Mouse (Mus musculus): ENCODE results near the gene Prtg. TPM values are rescaled to one million over a fixed set of nuclear protein-coding genes. Genes with fewer than 3 reads are reported as not detected.

The Prtg gene
- polyA plus RNA-seq, 1 experiment, result not detected

DNA sequence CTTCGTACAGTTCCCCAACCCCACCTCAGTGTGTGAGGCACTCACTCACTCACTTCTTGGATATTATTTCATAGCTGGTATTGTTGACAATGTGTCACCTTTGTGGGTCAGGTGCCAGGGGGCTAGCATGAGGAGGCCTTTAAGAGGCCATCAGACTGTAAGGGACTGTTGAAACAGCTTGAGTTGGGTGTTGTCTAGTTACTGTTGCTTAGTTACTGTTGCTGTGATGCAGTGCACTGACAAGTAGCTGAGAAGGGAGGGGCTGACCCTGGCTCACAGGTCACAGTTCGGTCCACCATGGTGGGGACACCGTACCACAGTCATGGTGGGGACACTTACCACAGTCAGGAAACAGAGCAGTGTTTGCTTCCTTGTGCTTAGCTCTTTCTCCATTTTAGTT lies 116.4 kb downstream of the Prtg start:
- TF ChIP-seq POLR2A (IDR thresholded peaks at IDR 0.05; ENCODE audit: borderline replicate concordance, low read depth, low read length), result no peak
- no peak for TF ChIP-seq CTCF (IDR thresholded peaks at IDR 0.05; ENCODE audit: low read depth, low read length)
- Histone ChIP-seq H3K4me1 (ENCODE audit: control insufficient read depth, insufficient read depth, low read length) (no peaks in the 10 kb centered on the region), H3K4me3 (ENCODE audit: insufficient read depth, low read length) (no peak overlapping the region), H3K27ac (ENCODE audit: insufficient read depth, low read depth, low read length) (no peak overlapping the region)

GRCm38 (mm10) chr9:72925021-72925934 lies 118.6 kb downstream of the Prtg start, which contains the start of gene Pygo1:
Gene Pygo1 (plus strand): TSS chr9:72925645.
- no peak for TF ChIP-seq CTCF (IDR thresholded peaks at IDR 0.05; ENCODE audit: low read depth, low read length)
- TF ChIP-seq POLR2A (IDR thresholded peaks at IDR 0.05; ENCODE audit: borderline replicate concordance, low read depth, low read length), result no peak
- H3K4me3 ChIP-seq (ENCODE audit: insufficient read depth, low read length), result peak within 1 kb of the TSS; percentile 37
- no peak within 1 kb of the TSS for H3K27ac ChIP-seq (ENCODE audit: insufficient read depth, low read depth, low read length)
- H3K4me1 ChIP-seq (ENCODE audit: control insufficient read depth, insufficient read depth, low read length), result no peaks in the 10 kb centered on the region

GRCm38 (mm10) chr9:72925935-72926258 lies 119.2 kb downstream of the Prtg start:
- peak overlapping the region; percentile 37 for H3K4me3 ChIP-seq (ENCODE audit: insufficient read depth, low read length)
- no peak for TF ChIP-seq CTCF (IDR thresholded peaks at IDR 0.05; ENCODE audit: low read depth, low read length)
- TF ChIP-seq POLR2A (IDR thresholded peaks at IDR 0.05; ENCODE audit: borderline replicate concordance, low read depth, low read length), result no peak
- no peaks in the 10 kb centered on the region for H3K4me1 ChIP-seq (ENCODE audit: control insufficient read depth, insufficient read depth, low read length)
- no peak overlapping the region for H3K27ac ChIP-seq (ENCODE audit: insufficient read depth, low read depth, low read length)

DNA sequence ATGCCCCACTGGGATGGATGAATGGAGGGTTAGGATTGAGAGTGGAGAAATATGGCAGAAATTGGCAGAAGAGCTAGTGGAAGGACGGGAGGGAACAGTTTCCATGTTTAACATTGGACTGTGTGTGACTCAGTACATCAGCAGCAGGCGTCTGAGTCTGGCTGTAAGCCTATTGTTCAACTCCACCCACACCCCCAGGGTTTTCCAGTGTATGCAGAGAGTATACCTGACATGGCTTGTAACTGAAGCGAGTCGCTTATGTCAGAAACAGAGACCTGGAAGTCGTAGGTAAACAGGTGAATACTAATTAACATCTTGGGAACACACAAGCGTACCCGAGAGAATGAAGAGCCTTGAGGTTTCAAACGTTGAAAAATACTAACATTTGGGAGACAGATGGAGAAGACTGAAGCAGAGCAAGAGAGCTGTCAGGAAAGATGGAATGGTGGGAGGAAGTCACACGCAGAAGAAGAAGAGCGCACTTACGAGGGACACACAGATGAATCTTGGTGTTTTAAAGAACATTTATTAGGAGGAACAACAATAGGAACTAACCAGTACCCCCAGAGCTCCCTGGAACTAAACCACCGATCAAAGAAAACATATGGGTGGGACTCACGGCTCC lies 124.6 kb downstream of the Prtg start:
- no peak for TF ChIP-seq CTCF (IDR thresholded peaks at IDR 0.05; ENCODE audit: low read depth, low read length)
- no peak for TF ChIP-seq POLR2A (IDR thresholded peaks at IDR 0.05; ENCODE audit: borderline replicate concordance, low read depth, low read length)
- H3K4me3 ChIP-seq (ENCODE audit: insufficient read depth, low read length), result no peak overlapping the region

DNA sequence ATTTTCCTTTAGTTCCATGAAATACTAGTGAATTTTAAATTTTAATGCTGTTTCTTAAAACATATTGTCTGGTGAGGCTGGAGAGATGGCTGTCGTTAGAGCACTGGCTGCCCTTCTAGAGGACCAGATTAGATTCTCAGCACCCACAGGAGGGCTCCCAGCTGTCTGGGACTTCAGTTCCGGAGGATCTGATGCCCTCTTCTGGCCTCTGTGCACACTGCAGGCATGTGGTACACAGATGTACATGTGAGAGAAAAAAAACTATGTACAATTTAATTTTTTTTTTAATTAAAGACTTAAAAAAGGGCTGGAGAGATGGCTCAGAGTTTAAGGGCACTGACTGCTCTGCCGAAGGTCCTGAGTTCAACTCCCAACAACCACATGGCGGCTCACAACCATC lies 128.6 kb downstream of the Prtg start:
- no peak for TF ChIP-seq POLR2A (IDR thresholded peaks at IDR 0.05; ENCODE audit: borderline replicate concordance, low read depth, low read length)
- no peak overlapping the region for H3K4me3 ChIP-seq (ENCODE audit: insufficient read depth, low read length)

More for the DNA sequence above, 124.6 kb downstream of the Prtg start:
- H3K27ac ChIP-seq (ENCODE audit: insufficient read depth, low read depth, low read length), result no peak overlapping the region
- H3K4me1 ChIP-seq (ENCODE audit: control insufficient read depth, insufficient read depth, low read length), result no peaks in the 10 kb centered on the region

GRCm38 (mm10) chr9:72936301-72936700 lies 129.6 kb downstream of the Prtg start:
- H3K4me1 ChIP-seq (ENCODE audit: control insufficient read depth, insufficient read depth, low read length), result no peaks in the 10 kb centered on the region
- H3K27ac ChIP-seq (ENCODE audit: insufficient read depth, low read depth, low read length), result no peak overlapping the region
- TF ChIP-seq CTCF (IDR thresholded peaks at IDR 0.05; ENCODE audit: low read depth, low read length) (no peak), POLR2A (IDR thresholded peaks at IDR 0.05; ENCODE audit: borderline replicate concordance, low read depth, low read length) (no peak)
- H3K4me3 ChIP-seq (ENCODE audit: insufficient read depth, low read length), result no peak overlapping the region

More for the DNA sequence above, 128.6 kb downstream of the Prtg start:
- no peaks in the 10 kb centered on the region for H3K4me1 ChIP-seq (ENCODE audit: control insufficient read depth, insufficient read depth, low read length)
- no peak overlapping the region for H3K27ac ChIP-seq (ENCODE audit: insufficient read depth, low read depth, low read length)

GRCm38 (mm10) chr9:72943424-72943823 lies 136.8 kb downstream of the Prtg start:
- Histone ChIP-seq H3K27ac (ENCODE audit: insufficient read depth, low read depth, low read length) (no peak overlapping the region), H3K4me1 (ENCODE audit: control insufficient read depth, insufficient read depth, low read length) (no peaks in the 10 kb centered on the region), H3K4me3 (ENCODE audit: insufficient read depth, low read length) (no peak overlapping the region)
- TF ChIP-seq POLR2A (IDR thresholded peaks at IDR 0.05; ENCODE audit: borderline replicate concordance, low read depth, low read length), result no peak
- TF ChIP-seq CTCF (IDR thresholded peaks at IDR 0.05; ENCODE audit: low read depth, low read length), result no peak

DNA sequence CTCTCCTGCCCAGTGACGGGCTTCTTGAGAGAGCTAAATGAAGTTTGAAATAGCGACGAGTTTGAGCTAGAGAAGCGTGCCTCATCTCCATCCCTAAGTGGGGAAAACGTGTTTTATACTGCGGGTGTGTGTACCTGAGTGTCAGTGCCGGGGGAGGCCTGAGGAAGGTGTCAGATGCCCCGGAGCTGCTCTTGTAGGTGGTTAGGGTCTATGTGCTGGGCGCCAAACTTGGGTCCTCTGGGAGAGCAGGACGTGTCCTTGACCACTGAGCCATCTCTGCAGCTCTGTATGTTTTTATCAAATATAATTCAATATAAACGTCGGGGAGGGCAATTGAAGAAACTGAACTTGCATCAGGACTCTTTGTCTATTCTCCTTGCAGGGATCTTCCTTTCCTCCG lies 137.6 kb downstream of the Prtg start:
- no peak overlapping the region for H3K27ac ChIP-seq (ENCODE audit: insufficient read depth, low read depth, low read length)
- H3K4me1 ChIP-seq (ENCODE audit: control insufficient read depth, insufficient read depth, low read length), result no peaks in the 10 kb centered on the region
- no peak overlapping the region for H3K4me3 ChIP-seq (ENCODE audit: insufficient read depth, low read length)
- no peak for TF ChIP-seq POLR2A (IDR thresholded peaks at IDR 0.05; ENCODE audit: borderline replicate concordance, low read depth, low read length)
- TF ChIP-seq CTCF (IDR thresholded peaks at IDR 0.05; ENCODE audit: low read depth, low read length), result no peak

DNA sequence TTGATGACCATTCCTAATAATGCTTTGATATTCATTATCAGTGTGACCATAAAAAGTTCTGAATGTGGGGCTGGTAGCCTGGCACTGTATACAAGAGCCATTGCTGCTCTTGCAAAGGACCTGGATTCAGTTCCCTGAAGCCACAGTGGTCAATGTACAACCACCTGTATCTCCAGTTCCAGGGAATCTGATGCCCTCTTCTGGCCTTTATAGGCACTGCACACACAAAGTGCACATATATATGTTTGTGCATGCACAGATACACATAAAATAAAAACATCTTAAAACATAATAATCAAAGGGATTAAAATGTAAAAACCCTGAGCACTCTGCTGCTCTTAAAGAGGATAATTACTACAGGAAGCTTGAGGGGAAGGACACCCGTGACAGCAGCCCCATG lies 140.3 kb downstream of the Prtg start:
- H3K4me1 ChIP-seq (ENCODE audit: control insufficient read depth, insufficient read depth, low read length), result no peaks in the 10 kb centered on the region
- no peak overlapping the region for H3K27ac ChIP-seq (ENCODE audit: insufficient read depth, low read depth, low read length)
- no peak overlapping the region for H3K4me3 ChIP-seq (ENCODE audit: insufficient read depth, low read length)
- TF ChIP-seq CTCF (IDR thresholded peaks at IDR 0.05; ENCODE audit: low read depth, low read length), result no peak
- no peak for TF ChIP-seq POLR2A (IDR thresholded peaks at IDR 0.05; ENCODE audit: borderline replicate concordance, low read depth, low read length)

DNA sequence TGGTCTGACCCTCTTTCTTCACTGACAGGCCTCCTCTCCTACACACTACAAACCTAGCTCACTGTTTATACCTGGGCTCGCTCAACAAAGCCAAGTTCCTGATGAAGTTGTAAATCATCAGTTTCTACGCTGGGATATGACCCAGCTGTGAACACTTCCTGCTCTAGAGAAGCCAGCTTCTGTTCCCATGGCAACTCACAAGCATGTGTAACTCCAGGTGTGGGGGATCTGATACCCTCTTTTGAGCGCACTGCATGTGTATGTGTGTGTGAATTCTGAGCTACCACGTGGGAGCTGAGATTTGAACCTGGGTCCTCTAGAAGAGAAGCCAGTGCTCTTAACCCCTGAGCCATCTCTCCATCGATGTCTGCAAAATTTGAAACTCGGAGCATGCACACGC lies 142.9 kb downstream of the Prtg start:
- TF ChIP-seq CTCF (IDR thresholded peaks at IDR 0.05; ENCODE audit: low read depth, low read length) (no peak), POLR2A (IDR thresholded peaks at IDR 0.05; ENCODE audit: borderline replicate concordance, low read depth, low read length) (no peak)
- no peak overlapping the region for H3K27ac ChIP-seq (ENCODE audit: insufficient read depth, low read depth, low read length)
- H3K4me1 ChIP-seq (ENCODE audit: control insufficient read depth, insufficient read depth, low read length), result no peaks in the 10 kb centered on the region
- H3K4me3 ChIP-seq (ENCODE audit: insufficient read depth, low read length), result no peak overlapping the region
